Mouse (Mus musculus) liver, adult 2 months (tissue): ENCODE data around the gene Tfec.

ENCODE experiments used
- CTCF ChIP-seq: fragments of 200-500 bp; IDR thresholded peaks from 2 replicates; pipeline ENCODE4 v1.5.1; 2011; ENCODE audit warnings: low read depth, low read length, control low read depth
- POLR2A ChIP-seq: fragments of 200-500 bp; IDR thresholded peaks from 2 replicates; pipeline ENCODE4 v1.6.1; 2011; ENCODE audit warnings: low read length, control low read depth; ENCODE audit not compliant: insufficient read depth; ENCODE audit errors: extremely low read depth

- TF ChIP-seq POLR2A (no peak), CTCF (no peak)
Measured at GRCm38 (mm10) chr6:16797669-16798068, 100.6 kb downstream of the Tfec start.
